Mouse (Mus musculus) liver, postnatal 0 days (tissue): ENCODE data around the gene Chst14. TPM values are rescaled to one million over a fixed set of nuclear protein-coding genes. Genes with fewer than 3 reads are reported as not detected.

Source experiments
- ATAC-seq: fragments of 200-750 bp; cut with Nextera tagmentation; 2 replicates; pipeline ENCODE4 v1.8.0; 2017; ENCODE audit warnings: mild to moderate bottlenecking, moderate library complexity
- DNase-seq: peaks from one replicate; pipeline ENCODE4 v3.0.0-alpha.2; 2016
- H3K27ac ChIP-seq: fragments of 300-500 bp; sonication (generic); 2 replicates; pipeline ENCODE4 v1.5.1; 2014; ENCODE audit warnings: antibody characterized with exemption, moderate library complexity, mild to moderate bottlenecking, low read depth
- H3K27me3 ChIP-seq: fragments of 300-500 bp; sonication (generic); 2 replicates; pipeline ENCODE4 v1.6.1; 2014; ENCODE audit warnings: low read length, control low read depth, mixed read lengths; ENCODE audit not compliant: insufficient read depth
- H3K36me3 ChIP-seq: fragments of 300-500 bp; sonication (generic); replicated peaks from 2 replicates; pipeline ENCODE4 v1.6.1; 2014; ENCODE audit warnings: mild to moderate bottlenecking, control low read depth, low read length, moderate library complexity, mixed read lengths; ENCODE audit not compliant: insufficient read depth
- H3K4me1 ChIP-seq: fragments of 300-500 bp; sonication (generic); 2 replicates; pipeline ENCODE4 v1.6.1; 2014; ENCODE audit warnings: antibody characterized with exemption, mild to moderate bottlenecking, control low read depth; ENCODE audit not compliant: insufficient read depth
- H3K4me2 ChIP-seq: fragments of 300-500 bp; sonication (generic); 2 replicates; pipeline ENCODE4 v1.6.1; 2014; ENCODE audit warnings: low read depth, mild to moderate bottlenecking, low read length, moderate library complexity, mixed read lengths
- H3K4me3 ChIP-seq: fragments of 300-500 bp; sonication (generic); 2 replicates; pipeline ENCODE4 v1.5.1; 2014; ENCODE audit warnings: low read depth, low read length
- H3K9ac ChIP-seq: fragments of 300-500 bp; sonication (generic); replicated peaks from 2 replicates; pipeline ENCODE4 v1.6.1; 2014; ENCODE audit warnings: mild to moderate bottlenecking, moderate library complexity
- H3K9me3 ChIP-seq: fragments of 300-500 bp; sonication (generic); 2 replicates; pipeline ENCODE4 v1.6.1; 2016; ENCODE audit warnings: mild to moderate bottlenecking, control low read depth, low read length, mixed read lengths
- CTCF ChIP-seq: sonication (generic); IDR thresholded peaks from 2 replicates; pipeline ENCODE4 v1.5.1; 2016; ENCODE audit warnings: antibody characterized with exemption, low read depth
- EP300 ChIP-seq: IDR thresholded peaks from 2 replicates; pipeline ENCODE4 v1.6.1; 2016; ENCODE audit warnings: antibody characterized with exemption, low read depth, mild to moderate bottlenecking
- WGBS: fragments of 180-500 bp; shearing (Covaris S2); extraction: QIAGEN DNeasy Blood & Tissue Kit; methylation state at CpG from one replicate; pipeline ENCODE4 v1.1.7; 2014; ENCODE audit not compliant: insufficient replicate concordance; 5-methylcytosine and 5-hydroxymethylcytosine counted together
- polyA plus RNA-seq: library from polyadenylated mRNA; unstranded; fragments of >200 nt; fragmentation: Nextera tagmentation; extraction: Ambion mirVana; gene quantifications from 2 replicates; pipeline ENCODE4 v1.2.1, GENCODE M21; 2015

Chst14 gene
- polyA plus RNA-seq, 1 experiment from 2014 or later, result 4.5 TPM

GRCm38 (mm10) chr2:118898771-118899170 is 27.5 kb upstream of the Chst14 start:
- peaks cover 38% of the 10 kb centered on the region for H3K4me1 ChIP-seq
- H3K9ac ChIP-seq, result no peak overlapping the region
- no peak for ATAC-seq
- no peak overlapping the region for H3K4me2 ChIP-seq
- 20% methylated on average over 4 of the region's 4 CpGs for WGBS
- H3K27me3 ChIP-seq, result peaks cover 64% of the 10 kb centered on the region
- no peak overlapping the region for H3K4me3 ChIP-seq
- no peaks in the 10 kb centered on the region for H3K9me3 ChIP-seq
- H3K27ac ChIP-seq, result no peak overlapping the region
- no peaks in the 10 kb centered on the region for H3K36me3 ChIP-seq
- DNase-seq, result no peak
- no peak for TF ChIP-seq CTCF
- TF ChIP-seq EP300, result no peak

GRCm38 (mm10) chr2:118899306-118899705 is 27.0 kb upstream of the Chst14 start:
- ATAC-seq, result no peak

GRCm38 (mm10) chr2:118899981-118900825 is 26.1 kb upstream of the Chst14 start, which contains the start of gene Bahd1:
Gene Bahd1, plus strand, starts transcription at chr2:118900377.
- Histone ChIP-seq H3K36me3 (no peaks in the 10 kb centered on the region), H3K9me3 (no peaks in the 10 kb centered on the region), H3K4me3 (peak within 1 kb of the TSS; percentile 95), H3K9ac (peak within 1 kb of the TSS; percentile 89), H3K4me1 (peaks cover 53% of the 10 kb centered on the region), H3K4me2 (peak within 1 kb of the TSS; percentile 100), H3K27me3 (peaks cover 54% of the 10 kb centered on the region), H3K27ac (peak within 1 kb of the TSS; percentile 31; the same call in 1 of the 2 replicates)
- TF ChIP-seq EP300 (no peak), CTCF (no peak)
- 2% methylated on average over 32 of the region's 32 CpGs for WGBS
- DNase-seq, result peak; percentile 63
- ATAC-seq, result no peak

More at GRCm38 (mm10) chr2:118899306-118899705, 27.0 kb upstream of the Chst14 start:
- Histone ChIP-seq H3K4me2 (no peak overlapping the region), H3K9ac (no peak overlapping the region), H3K4me3 (no peak overlapping the region), H3K9me3 (no peaks in the 10 kb centered on the region), H3K27me3 (peaks cover 61% of the 10 kb centered on the region), H3K4me1 (peaks cover 44% of the 10 kb centered on the region), H3K27ac (no peak overlapping the region), H3K36me3 (no peaks in the 10 kb centered on the region)
- WGBS, result 34% methylated on average over 7 of the region's 7 CpGs
- no peak for DNase-seq
- TF ChIP-seq CTCF, result no peak
- TF ChIP-seq EP300, result no peak

- Histone ChIP-seq H3K27ac (0 out of 2 replicates have a peak overlapping the region, but pooled peaks have one; percentile 31), H3K36me3 (no peaks in the 10 kb centered on the region), H3K27me3 (peaks cover 48% of the 10 kb centered on the region), H3K4me3 (peak overlapping the region; percentile 95), H3K9me3 (no peaks in the 10 kb centered on the region), H3K9ac (peak overlapping the region; percentile 89), H3K4me2 (peak overlapping the region; percentile 100), H3K4me1 (peaks cover 59% of the 10 kb centered on the region)
- 1% methylated on average over 11 of the region's 11 CpGs for WGBS
- no peak for TF ChIP-seq CTCF
- TF ChIP-seq EP300, result no peak
- DNase-seq, result no peak
- no peak for ATAC-seq
These were observed 25.5 kb upstream of the Chst14 start for GRCm38 (mm10) chr2:118900826-118901140.

GRCm38 (mm10) chr2:118901175-118902031 is 24.9 kb upstream of the Chst14 start:
- Histone ChIP-seq H3K9me3 (no peaks in the 10 kb centered on the region), H3K36me3 (no peaks in the 10 kb centered on the region), H3K27me3 (peaks cover 42% of the 10 kb centered on the region), H3K9ac (peak overlapping the region; percentile 89), H3K4me3 (peak overlapping the region; percentile 95), H3K4me2 (peak overlapping the region; percentile 100), H3K27ac (peak overlapping the region; percentile 94), H3K4me1 (peaks cover 64% of the 10 kb centered on the region)
- ATAC-seq (peak; percentile 90), DNase-seq (peak; percentile 97)
- WGBS, result under 1% methylated on average over 44 of the region's 120 CpGs
- TF ChIP-seq EP300 (no peak), CTCF (peak; percentile 33)
